Mouse (Mus musculus) heart, postnatal 0 days (tissue): ENCODE measurements around the gene Kat6b. TPM values are rescaled to one million over a fixed set of nuclear protein-coding genes. Genes with fewer than 3 reads are reported as not detected.

Experiments
- ATAC-seq: fragments of 200-750 bp; cut with Nextera tagmentation; 2 replicates; pipeline ENCODE4 v1.8.0; 2017; ENCODE audit warnings: low read depth, moderate number of reproducible peaks, moderate library complexity; ENCODE audit not compliant: insufficient read depth
- DNase-seq: peaks from one replicate; pipeline ENCODE4 v3.0.0-alpha.2; 2016; ENCODE audit warnings: low spot score
- H3K27ac ChIP-seq: fragments of 300-500 bp; sonication (generic); 2 replicates; pipeline ENCODE4 v1.5.1; 2014; ENCODE audit warnings: low read depth, mild to moderate bottlenecking
- H3K27me3 ChIP-seq: fragments of 300-500 bp; sonication (generic); 2 replicates; pipeline ENCODE4 v1.6.1; 2014; ENCODE audit warnings: low read length, mixed read lengths; ENCODE audit not compliant: control insufficient read depth, insufficient read depth
- H3K36me3 ChIP-seq: fragments of 300-500 bp; sonication (generic); replicated peaks from 2 replicates; pipeline ENCODE4 v1.6.1; 2014; ENCODE audit warnings: low read length, mixed read lengths; ENCODE audit not compliant: control insufficient read depth, insufficient read depth
- H3K4me1 ChIP-seq: fragments of 300-500 bp; sonication (generic); 2 replicates; pipeline ENCODE4 v1.6.1; 2014; ENCODE audit warnings: antibody characterized with exemption; ENCODE audit not compliant: control insufficient read depth, insufficient read depth
- H3K4me2 ChIP-seq: fragments of 300-500 bp; sonication (generic); 2 replicates; pipeline ENCODE4 v1.6.1; 2014; ENCODE audit warnings: low read depth, mild to moderate bottlenecking, low read length, moderate library complexity
- H3K4me3 ChIP-seq: fragments of 300-500 bp; sonication (generic); 2 replicates; pipeline ENCODE4 v1.5.1; 2014; ENCODE audit warnings: low read depth, low read length
- H3K9ac ChIP-seq: fragments of 300-500 bp; sonication (generic); replicated peaks from 2 replicates; pipeline ENCODE4 v1.6.1; 2014; ENCODE audit warnings: low read depth, low read length, mixed read lengths
- H3K9me3 ChIP-seq: fragments of 300-500 bp; sonication (generic); replicated peaks from 2 replicates; pipeline ENCODE4 v1.6.1; 2016; ENCODE audit warnings: low read length; ENCODE audit not compliant: control insufficient read depth
- CTCF ChIP-seq: IDR thresholded peaks from 2 replicates; pipeline ENCODE4 v1.5.1; 2016; ENCODE audit warnings: antibody characterized with exemption, control low read depth, low read depth
- EP300 ChIP-seq: IDR thresholded peaks from 2 replicates; pipeline ENCODE4 v1.6.1; 2016; ENCODE audit warnings: antibody characterized with exemption, low read depth
- WGBS: fragments of 180-500 bp; shearing (Covaris S2); extraction: QIAGEN DNeasy Blood & Tissue Kit; methylation state at CpG from one replicate; pipeline ENCODE4 v1.1.7; 2014; 5-methylcytosine and 5-hydroxymethylcytosine counted together
- polyA plus RNA-seq: library from polyadenylated mRNA; unstranded; fragments of >200 nt; fragmentation: Nextera tagmentation; extraction: Ambion mirVana; gene quantifications from 2 replicates; pipeline ENCODE4 v1.2.1, GENCODE M21; 2015
- total RNA-seq: library from RNA; depleted of rRNA; stranded (reverse); fragments of >200 nt; gene quantifications from 2 replicates; pipeline ENCODE4 v1.2.3, GENCODE M21; 2014; ENCODE audit warnings: low replicate concordance

The Kat6b gene
- total and polyA plus RNA-seq, 2 experiments from 2014 or later = 5.4 to 52.9 TPM

GRCm38 (mm10) chr14:21702691-21703090, 221.5 kb downstream of the Kat6b start:
- TF ChIP-seq EP300 = no peak
- TF ChIP-seq CTCF = no peak
- peak overlapping the region; percentile 50 for H3K27ac ChIP-seq
- no peak overlapping the region for H3K9ac ChIP-seq
- DNase-seq (no peak), ATAC-seq (no peak)
- no peaks in the 10 kb centered on the region for H3K36me3 ChIP-seq
- peaks cover 21% of the 10 kb centered on the region for H3K4me1 ChIP-seq
- H3K27me3 ChIP-seq = no peaks in the 10 kb centered on the region
- no peak overlapping the region for H3K4me3 ChIP-seq
- no peaks in the 10 kb centered on the region for H3K9me3 ChIP-seq
- H3K4me2 ChIP-seq = no peak overlapping the region
- 74% methylated on average over 8 of the region's 8 CpGs for WGBS

DNA sequence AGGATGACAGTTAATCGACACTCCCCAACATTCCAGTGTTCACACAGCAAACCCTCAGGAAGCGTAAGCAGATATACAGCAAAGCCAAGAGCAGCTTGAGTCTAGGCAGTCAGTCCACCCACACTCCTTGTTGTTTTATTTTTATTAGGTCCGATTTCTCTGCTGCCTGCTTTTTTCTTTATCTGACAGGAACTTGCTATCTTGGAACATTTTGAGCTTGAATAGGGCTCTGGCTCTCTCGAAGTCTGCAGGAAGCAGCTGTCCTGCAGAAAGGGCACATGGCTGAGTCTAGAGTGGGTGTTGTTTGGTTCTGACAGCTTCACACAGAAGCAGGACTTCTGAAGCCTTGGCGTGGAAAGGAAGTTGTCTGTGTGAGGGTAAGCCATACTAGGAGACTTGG, 222.0 kb downstream of the Kat6b start:
- Histone ChIP-seq H3K9ac (no peak overlapping the region), H3K4me1 (peaks cover 21% of the 10 kb centered on the region), H3K27ac (peak overlapping the region; percentile 50; the same call in 1 of the 2 replicates), H3K36me3 (no peaks in the 10 kb centered on the region), H3K4me2 (no peak overlapping the region), H3K27me3 (no peaks in the 10 kb centered on the region), H3K4me3 (no peak overlapping the region), H3K9me3 (no peaks in the 10 kb centered on the region)
- DNase-seq (peak; percentile 81), ATAC-seq (peak; percentile 78)
- TF ChIP-seq CTCF (no peak), EP300 (peak; percentile 82; the same call in 1 of the 2 replicates)
- WGBS = 16% methylated on average over 5 of the region's 5 CpGs

DNA sequence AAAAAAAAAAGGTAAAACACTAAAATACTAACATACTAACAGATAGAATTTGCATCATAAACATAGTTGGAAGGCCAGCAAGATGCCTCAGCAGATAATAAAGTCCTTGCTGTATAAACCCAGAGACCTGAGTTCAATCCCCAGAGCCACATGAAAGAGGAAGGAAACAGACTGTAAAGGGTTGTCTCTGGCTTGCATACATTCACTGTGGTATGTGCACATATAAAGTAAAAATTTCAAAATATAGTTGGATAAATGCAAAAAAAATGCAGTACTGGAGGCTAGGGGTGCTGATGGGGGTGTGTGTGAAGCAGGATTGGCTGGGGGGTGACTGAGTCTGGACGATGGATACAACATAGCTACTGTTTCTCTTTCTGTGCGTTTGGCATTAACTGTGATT, 224.2 kb downstream of the Kat6b start:
- no peaks in the 10 kb centered on the region for H3K27me3 ChIP-seq
- ATAC-seq (no peak), DNase-seq (no peak)
- H3K9ac ChIP-seq = no peak overlapping the region
- no peak overlapping the region for H3K4me3 ChIP-seq
- WGBS = 89% methylated on average over 2 of the region's 2 CpGs
- TF ChIP-seq CTCF (no peak), EP300 (no peak)
- peaks cover 26% of the 10 kb centered on the region for H3K4me1 ChIP-seq
- H3K36me3 ChIP-seq = no peaks in the 10 kb centered on the region
- no peak overlapping the region for H3K4me2 ChIP-seq
- no peaks in the 10 kb centered on the region for H3K9me3 ChIP-seq
- no peak overlapping the region for H3K27ac ChIP-seq

DNA sequence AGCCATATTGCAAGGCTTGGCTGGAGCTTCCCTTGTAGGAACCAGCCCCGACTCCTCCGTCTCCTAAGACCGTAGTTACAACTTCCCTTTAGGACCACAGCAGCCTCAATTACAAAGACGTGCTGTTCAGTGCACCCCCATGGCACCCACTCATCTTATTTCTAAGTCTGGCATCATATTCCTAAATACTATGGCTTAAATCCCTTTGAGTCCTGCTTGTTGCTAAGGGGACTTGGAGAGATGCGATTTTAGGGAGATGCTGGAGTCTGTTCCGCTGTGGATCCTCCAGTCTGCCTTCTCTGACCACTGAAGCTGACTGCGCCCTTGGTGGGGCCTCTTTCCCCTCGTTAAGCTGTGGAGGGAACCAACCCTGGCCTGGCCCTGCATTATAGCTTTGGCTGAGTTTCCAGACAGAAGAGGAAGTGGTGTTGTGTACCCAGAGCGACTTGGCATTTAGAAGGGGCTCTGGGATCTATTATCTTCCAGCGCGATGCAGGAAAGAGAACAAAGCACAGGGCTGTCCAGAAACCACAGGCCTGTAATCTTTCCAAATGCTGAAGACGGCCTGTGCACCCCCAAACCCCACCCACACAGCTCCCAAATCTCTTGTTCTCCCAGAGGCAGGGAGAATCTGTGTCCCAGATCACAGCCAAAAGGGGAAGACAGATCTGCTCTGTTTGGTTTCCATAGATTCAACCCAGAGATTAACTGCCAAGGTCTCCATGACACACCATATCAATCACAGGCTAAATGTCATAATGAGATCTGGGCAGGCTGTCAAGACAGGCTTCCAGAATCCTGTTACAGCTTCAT, 225.7 kb downstream of the Kat6b start:
- no peak for DNase-seq
- Histone ChIP-seq H3K9ac (no peak overlapping the region), H3K4me2 (no peak overlapping the region), H3K27ac (peak overlapping the region; percentile 68), H3K36me3 (no peaks in the 10 kb centered on the region), H3K27me3 (no peaks in the 10 kb centered on the region), H3K4me3 (no peak overlapping the region), H3K4me1 (peaks cover 29% of the 10 kb centered on the region), H3K9me3 (no peaks in the 10 kb centered on the region)
- ATAC-seq = peak; percentile 46
- 47% methylated on average over 12 of the region's 12 CpGs for WGBS
- TF ChIP-seq EP300 = no peak
- no peak for TF ChIP-seq CTCF

DNA sequence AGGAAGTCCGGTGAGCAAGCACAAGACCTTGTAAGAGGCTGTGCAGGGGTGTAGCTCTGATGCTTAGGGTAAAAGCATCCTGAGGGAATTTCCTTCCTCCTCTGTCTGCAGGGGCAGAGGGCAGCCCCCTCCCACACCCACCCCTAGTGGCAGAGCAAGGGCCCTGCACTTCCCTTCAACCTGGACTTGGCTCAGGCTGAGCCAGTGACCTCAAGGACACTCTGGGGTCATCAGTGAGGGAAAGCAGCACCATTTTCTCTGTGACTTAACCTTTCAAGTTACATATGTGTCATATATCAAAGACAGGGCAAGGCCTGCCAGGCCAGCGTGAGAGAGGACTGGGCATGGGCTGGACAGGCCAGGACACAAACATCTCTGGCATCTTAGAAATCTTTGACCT, 228.3 kb downstream of the Kat6b start:
- no peak overlapping the region for H3K9ac ChIP-seq
- H3K4me3 ChIP-seq = no peak overlapping the region
- H3K27me3 ChIP-seq = no peaks in the 10 kb centered on the region
- H3K4me1 ChIP-seq = peaks cover 19% of the 10 kb centered on the region
- ATAC-seq (peak; percentile 59), DNase-seq (peak; percentile 47)
- peak; percentile 25 for TF ChIP-seq CTCF
- TF ChIP-seq EP300 = no peak
- peak overlapping the region; percentile 14; the same call in 1 of the 2 replicates for H3K27ac ChIP-seq
- WGBS = 59% methylated on average over 2 of the region's 2 CpGs
- H3K36me3 ChIP-seq = no peaks in the 10 kb centered on the region
- no peaks in the 10 kb centered on the region for H3K9me3 ChIP-seq
- no peak overlapping the region for H3K4me2 ChIP-seq
